In the genomic region with DNA sequence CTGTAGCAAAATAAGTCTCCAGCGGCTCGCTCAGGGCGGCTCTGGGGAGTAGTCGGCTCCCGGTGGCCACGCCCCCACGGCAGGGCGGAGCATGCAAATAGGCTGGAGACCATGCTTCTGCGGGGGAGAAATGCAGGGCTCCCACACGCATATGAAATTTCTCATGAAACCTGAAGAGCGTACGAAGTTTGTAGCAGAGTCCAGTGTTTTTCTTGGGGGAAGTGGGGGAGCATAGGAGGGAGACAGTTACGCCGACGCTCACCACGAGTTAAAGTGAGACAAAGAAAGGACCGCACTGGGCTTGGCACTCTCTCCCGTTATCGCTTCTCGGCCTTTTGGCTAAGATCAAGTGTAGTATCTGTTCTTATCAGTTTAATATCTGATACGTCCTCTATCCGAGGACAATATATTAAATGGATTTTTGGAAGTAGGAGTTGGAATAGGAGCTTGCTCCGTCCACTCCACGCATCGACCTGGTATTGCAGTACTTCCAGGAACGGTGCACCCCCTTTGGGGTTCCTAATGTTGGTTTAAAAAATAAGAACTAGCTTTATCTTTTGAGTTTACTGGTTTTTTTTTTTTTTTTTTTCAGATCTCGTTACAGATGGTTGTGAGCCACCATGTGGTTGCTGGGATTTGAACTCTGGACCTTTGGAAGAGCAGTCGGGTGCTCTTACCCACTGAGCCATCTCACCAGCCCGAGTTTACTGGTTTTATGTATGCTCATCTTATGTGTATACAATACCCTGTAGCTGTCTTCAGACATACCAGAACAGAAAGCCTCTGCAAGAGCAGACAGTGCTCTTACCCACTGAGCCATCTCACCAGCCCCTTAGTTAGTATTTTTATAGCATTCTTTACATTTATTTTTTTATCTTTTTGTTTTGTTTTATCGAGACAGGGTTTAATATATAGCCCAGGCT, we compare ENCODE assay signal across 8 mouse cellular contexts. TPM values are rescaled to one million over a fixed set of nuclear protein-coding genes. Genes with fewer than 3 reads are reported as not detected.
DNase-seq lines count a peak whose midpoint lies in the region; ATAC-seq and TF ChIP-seq lines count a peak whose summit lies in the region.
"Not testable (repeated sequence)": the region's sequence is repeated elsewhere in the genome, so short reads cannot be mapped to it uniquely, and the experiment has no call there.

No protein-coding gene starts in this region.

- peak; percentile 51 to 74 for DNase-seq in CD8-positive naive resting alpha-beta T cell, adult 2 months (ENCODE audit: low read depth in 2 of 2, low spot score in 2 of 2)
- peak; percentile 57 for DNase-seq in c-Kit-negative CD71-positive TER-119-positive erythroid progenitor cells, embryonic 14.5 days (ENCODE audit: low read depth, low spot score)
- DNase-seq in kidney, postnatal 10 days: peak; percentile 90
- DNase-seq in liver, postnatal 0 days: peak; percentile 88
- peak; percentile 85 for DNase-seq in stomach, postnatal 0 days (ENCODE audit: low spot score)

- TF ChIP-seq CTCF in liver, postnatal 0 days (IDR thresholded peaks at IDR 0.05; ENCODE audit: low read depth); stomach, postnatal 0 days (IDR thresholded peaks at IDR 0.05; ENCODE audit: low read depth): not testable (repeated sequence)

- H3K4me3 ChIP-seq in erythroblast, embryonic 14.5 days (replicated peaks): peak overlapping the region; percentile 58
- peak overlapping the region; percentile 49 for H3K4me3 ChIP-seq in heart, embryonic 16.5 days (ENCODE audit: low read length)
- peak overlapping the region; percentile 31; the same call in 1 of the 2 replicates for H3K4me3 ChIP-seq in liver, postnatal 0 days (ENCODE audit: low read depth, low read length)
- H3K4me3 ChIP-seq in neural tube, embryonic 12.5 days: peak overlapping the region; percentile 22
- peak overlapping the region; percentile 25; the same call in 1 of the 2 replicates for H3K4me3 ChIP-seq in stomach, postnatal 0 days (ENCODE audit: low read depth, low read length)

- whole genome bisulfite sequencing in heart, embryonic 16.5 days: 2% methylated on average over 30 of the region's 30 CpGs
- WGBS in liver, postnatal 0 days (ENCODE audit: insufficient replicate concordance): under 1% methylated on average over 29 of the region's 30 CpGs
- 1% methylated on average over 30 of the region's 30 CpGs for WGBS in neural tube, embryonic 12.5 days
- 1% methylated on average over 30 of the region's 30 CpGs for whole genome bisulfite sequencing in stomach, postnatal 0 days

- H3K36me3 ChIP-seq in erythroblast, embryonic 14.5 days (ENCODE audit: control insufficient read depth); heart, embryonic 16.5 days (ENCODE audit: control insufficient read depth, insufficient read depth); liver, postnatal 0 days (replicated peaks; ENCODE audit: insufficient read depth, low read length); neural tube, embryonic 12.5 days; stomach, postnatal 0 days (ENCODE audit: control insufficient read depth, insufficient read depth, low read length): not testable (repeated sequence)

- H3K27me3 ChIP-seq in erythroblast, embryonic 14.5 days (ENCODE audit: control insufficient read depth); heart, embryonic 16.5 days (ENCODE audit: control insufficient read depth, insufficient read depth, low read length); liver, postnatal 0 days (ENCODE audit: insufficient read depth, low read length); neural tube, embryonic 12.5 days (replicated peaks); stomach, postnatal 0 days (ENCODE audit: control insufficient read depth, insufficient read depth, low read length): not testable (repeated sequence)

- not testable (repeated sequence) for TF ChIP-seq EP300 in liver, postnatal 0 days (IDR thresholded peaks at IDR 0.05; ENCODE audit: low read depth); stomach, postnatal 0 days (optimal IDR thresholded peaks at IDR 0.05)

- peak overlapping the region; percentile 64 for H3K9ac ChIP-seq in heart, embryonic 16.5 days (ENCODE audit: low read length)
- not testable (repeated sequence) for H3K9ac ChIP-seq in liver, postnatal 0 days (replicated peaks); neural tube, embryonic 12.5 days; stomach, postnatal 0 days (ENCODE audit: low read length)

- not testable (repeated sequence) for H3K27ac ChIP-seq in heart, embryonic 16.5 days (ENCODE audit: low read length); neural tube, embryonic 12.5 days; stomach, postnatal 0 days (replicated peaks)
- peak overlapping the region; percentile 62; the same call in 1 of the 2 replicates for H3K27ac ChIP-seq in liver, postnatal 0 days (ENCODE audit: low read depth)

- peak overlapping the region; percentile 67 for H3K4me2 ChIP-seq in heart, embryonic 16.5 days (ENCODE audit: low read depth, low read length)
- H3K4me2 ChIP-seq in liver, postnatal 0 days (ENCODE audit: low read depth, low read length): peak overlapping the region; percentile 65
- H3K4me2 ChIP-seq in neural tube, embryonic 12.5 days (replicated peaks): peak overlapping the region; percentile 52
- H3K4me2 ChIP-seq in stomach, postnatal 0 days (replicated peaks; ENCODE audit: low read depth): peak overlapping the region; percentile 47

- peaks cover 12% of the 10 kb centered on the region for H3K4me1 ChIP-seq in erythroblast, embryonic 14.5 days (ENCODE audit: control insufficient read depth)
- H3K4me1 ChIP-seq in heart, embryonic 16.5 days (ENCODE audit: control insufficient read depth, insufficient read depth, low read length); liver, postnatal 0 days (ENCODE audit: insufficient read depth); neural tube, embryonic 12.5 days; stomach, postnatal 0 days (replicated peaks; ENCODE audit: control insufficient read depth, insufficient read depth): not testable (repeated sequence)

- H3K9me3 ChIP-seq in erythroblast, embryonic 14.5 days (ENCODE audit: control insufficient read depth, low read length); heart, embryonic 16.5 days (replicated peaks; ENCODE audit: control insufficient read depth, low read length); liver, postnatal 0 days (ENCODE audit: low read length); neural tube, embryonic 12.5 days; stomach, postnatal 0 days (ENCODE audit: control insufficient read depth, low read length): not testable (repeated sequence)

- ATAC-seq in heart, embryonic 16.5 days (replicated peaks; ENCODE audit: extremely low read depth, insufficient read depth, low FRiP score): 0 out of 2 replicates have a peak, but pooled peaks have one; percentile 60
- peak; percentile 85 for ATAC-seq in liver, postnatal 0 days
- peak; percentile 81; the same call in 1 of the 2 replicates for ATAC-seq in neural tube, embryonic 12.5 days (ENCODE audit: low FRiP score, low read depth)
- ATAC-seq in stomach, postnatal 0 days (ENCODE audit: low FRiP score, low TSS enrichment): not testable (repeated sequence)

RNA-seq across cellular contexts. Expression of a gene that starts 5.7 kb away (rescaled TPM):
- polyA plus RNA-seq in erythroblast, embryonic 14.5 days (2012): not detected in 2 replicates
- not detected in 2 replicates for polyA plus RNA-seq in heart, embryonic 16.5 days (2015; fragmentation: Nextera tagmentation; extraction: Ambion mirVana)
- not detected in 2 replicates for polyA plus RNA-seq in liver, postnatal 0 days (2015; fragmentation: Nextera tagmentation; extraction: Ambion mirVana)
- not detected in 2 replicates for polyA plus RNA-seq in neural tube, embryonic 12.5 days (2016; fragmentation: Nextera tagmentation; extraction: Ambion mirVana)
- 0.13 TPM in 1 of 2 replicates, not detected in the other for polyA plus RNA-seq in stomach, postnatal 0 days (2015; fragmentation: Nextera tagmentation; extraction: Ambion mirVana)

RNA-seq across cellular contexts. Expression of a gene that starts 22.2 kb away (rescaled TPM):
- polyA plus RNA-seq in erythroblast, embryonic 14.5 days (2012): 1.4 and 2.2 TPM in 2 replicates
- polyA plus RNA-seq in heart, embryonic 16.5 days (2015; fragmentation: Nextera tagmentation; extraction: Ambion mirVana): 48.5 and 53.1 TPM in 2 replicates
- 7.4 and 8.4 TPM in 2 replicates for polyA plus RNA-seq in liver, postnatal 0 days (2015; fragmentation: Nextera tagmentation; extraction: Ambion mirVana)
- polyA plus RNA-seq in neural tube, embryonic 12.5 days (2016; fragmentation: Nextera tagmentation; extraction: Ambion mirVana): 28.3 and 35.0 TPM in 2 replicates
- polyA plus RNA-seq in stomach, postnatal 0 days (2015; fragmentation: Nextera tagmentation; extraction: Ambion mirVana): 18.9 and 20.9 TPM in 2 replicates

RNA-seq across cellular contexts. Expression of a gene that starts 22.8 kb away (rescaled TPM):
- polyA plus RNA-seq in erythroblast, embryonic 14.5 days (2012): 0.05 TPM in 1 of 2 replicates, not detected in the other
- polyA plus RNA-seq in heart, embryonic 16.5 days (2015; fragmentation: Nextera tagmentation; extraction: Ambion mirVana): 3.5 and 4.3 TPM in 2 replicates
- 10.8 and 11.2 TPM in 2 replicates for polyA plus RNA-seq in liver, postnatal 0 days (2015; fragmentation: Nextera tagmentation; extraction: Ambion mirVana)
- polyA plus RNA-seq in neural tube, embryonic 12.5 days (2016; fragmentation: Nextera tagmentation; extraction: Ambion mirVana): 2.8 TPM in 2 replicates
- 10.0 TPM in 2 replicates for polyA plus RNA-seq in stomach, postnatal 0 days (2015; fragmentation: Nextera tagmentation; extraction: Ambion mirVana)

RNA-seq across cellular contexts. Expression of a gene that starts 52.8 kb away (rescaled TPM):
- 2.0 and 5.3 TPM in 2 replicates for polyA plus RNA-seq in erythroblast, embryonic 14.5 days (2012)
- 65.4 and 65.5 TPM in 2 replicates for polyA plus RNA-seq in heart, embryonic 16.5 days (2015; fragmentation: Nextera tagmentation; extraction: Ambion mirVana)
- 32.8 and 35.3 TPM in 2 replicates for polyA plus RNA-seq in liver, postnatal 0 days (2015; fragmentation: Nextera tagmentation; extraction: Ambion mirVana)
- 116 and 123 TPM in 2 replicates for polyA plus RNA-seq in neural tube, embryonic 12.5 days (2016; fragmentation: Nextera tagmentation; extraction: Ambion mirVana)
- polyA plus RNA-seq in stomach, postnatal 0 days (2015; fragmentation: Nextera tagmentation; extraction: Ambion mirVana): 34.5 TPM in 2 replicates

RNA-seq across cellular contexts. Expression of a gene that starts 53.0 kb away (rescaled TPM):
- 0.40 and 0.44 TPM in 2 replicates for polyA plus RNA-seq in erythroblast, embryonic 14.5 days (2012)
- 5.8 and 7.1 TPM in 2 replicates for polyA plus RNA-seq in heart, embryonic 16.5 days (2015; fragmentation: Nextera tagmentation; extraction: Ambion mirVana)
- 3.9 and 5.0 TPM in 2 replicates for polyA plus RNA-seq in liver, postnatal 0 days (2015; fragmentation: Nextera tagmentation; extraction: Ambion mirVana)
- 10.0 TPM in 2 replicates for polyA plus RNA-seq in neural tube, embryonic 12.5 days (2016; fragmentation: Nextera tagmentation; extraction: Ambion mirVana)
- 1.1 and 2.5 TPM in 2 replicates for polyA plus RNA-seq in stomach, postnatal 0 days (2015; fragmentation: Nextera tagmentation; extraction: Ambion mirVana)
